Mouse (Mus musculus): ENCODE results near the gene Gm2381. TPM values are rescaled to one million over a fixed set of nuclear protein-coding genes. Genes with fewer than 3 reads are reported as not detected.

Gm2381 gene
- polyA plus RNA-seq (2012; ENCODE audit: low replicate concordance): not detected in 2 replicates

DNA sequence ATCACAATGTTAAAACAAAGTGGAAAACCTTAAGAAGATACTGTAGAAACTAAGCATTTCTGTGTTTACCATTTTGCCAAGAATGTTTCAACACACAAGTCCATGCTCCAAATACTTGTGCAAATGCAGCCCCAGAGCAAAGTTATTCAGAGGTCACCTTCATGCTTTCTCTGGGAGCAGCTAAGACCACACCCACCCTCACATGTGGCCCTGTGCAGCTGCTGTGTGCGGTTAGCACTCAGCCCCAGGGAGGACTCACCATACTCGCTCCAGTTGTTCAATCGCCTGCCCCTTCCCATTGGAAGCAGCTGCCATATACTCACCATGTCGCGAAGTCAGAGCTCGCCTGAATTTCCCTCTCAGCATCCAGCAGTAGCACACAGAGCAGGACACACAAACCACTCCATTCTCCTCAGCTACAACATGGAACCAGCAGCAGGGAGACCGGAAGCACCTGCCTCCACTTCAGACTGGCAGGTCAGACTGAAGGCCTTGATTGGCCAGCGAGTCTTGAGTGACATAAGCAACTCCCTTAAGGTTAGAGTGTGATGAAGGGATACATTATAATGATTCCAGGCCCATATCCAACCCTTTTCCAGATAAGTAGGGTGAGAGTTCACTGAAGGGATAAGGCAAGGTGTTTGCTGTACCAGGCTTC, at the start of gene Gm2381:
Gene Gm2381 (minus strand): TSS at position 434 of the 658 bp plus-strand sequence.

DNA sequence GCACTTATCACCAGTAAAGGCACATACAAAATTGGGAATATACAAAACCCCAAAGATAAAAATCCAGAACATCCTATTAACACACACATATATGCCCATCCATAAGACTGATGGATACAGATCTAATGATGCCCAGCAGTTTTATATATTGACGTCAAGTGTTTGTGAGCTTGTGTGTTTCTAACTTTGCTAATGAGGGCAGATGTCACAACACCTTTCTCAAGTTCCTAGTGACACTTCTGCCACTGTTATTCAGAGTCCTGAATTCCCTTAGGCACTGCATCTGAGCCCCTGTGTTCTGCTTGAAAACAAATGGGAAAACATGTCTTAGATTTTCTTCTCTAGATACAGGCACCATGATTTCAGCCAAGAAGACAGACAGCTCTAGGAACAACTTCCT, 73.6 kb downstream of the Gm2381 start, which contains the start of gene Vmn2r62:
Gene Vmn2r62 (minus strand): TSS at position 101 of the 400 bp plus-strand sequence.

Other genes starting within 250 kb of the Gm2381 start
- gene Zfp976, start 224.6 kb downstream of the Gm2381 start, polyA plus RNA-seq (2012; ENCODE audit: low replicate concordance): 0.11 and 0.51 TPM in 2 replicates
- gene Zfp975, start 174.5 kb downstream of the Gm2381 start, polyA plus RNA-seq (2012; ENCODE audit: low replicate concordance): not detected in 2 replicates
- gene Gm17067, start 140.2 kb downstream of the Gm2381 start, polyA plus RNA-seq (2012; ENCODE audit: low replicate concordance): not detected in 2 replicates
- gene Vmn2r62, start 73.7 kb downstream of the Gm2381 start, polyA plus RNA-seq (2012; ENCODE audit: low replicate concordance): not detected in 2 replicates
- gene Vmn2r63, start 66.6 kb upstream of the Gm2381 start, polyA plus RNA-seq (2012; ENCODE audit: low replicate concordance): not detected in 2 replicates
- not detected in 2 replicates for gene Gm9268, start 151.5 kb upstream of the Gm2381 start, polyA plus RNA-seq (2012; ENCODE audit: low replicate concordance)
- gene Zfp936, start 247.0 kb upstream of the Gm2381 start, polyA plus RNA-seq (2012; ENCODE audit: low replicate concordance): not detected in 2 replicates